Mouse (Mus musculus) cerebellum, postnatal 25 days (tissue): ENCODE results near the gene Styxl1.

Experiments used
- DNase-seq, 2 experiments: peaks; one replicate each; pipeline ENCODE4 v3.0.0; 2021; ENCODE audit warnings: mixed read lengths in 2 of 2

Styxl1 gene

DNA sequence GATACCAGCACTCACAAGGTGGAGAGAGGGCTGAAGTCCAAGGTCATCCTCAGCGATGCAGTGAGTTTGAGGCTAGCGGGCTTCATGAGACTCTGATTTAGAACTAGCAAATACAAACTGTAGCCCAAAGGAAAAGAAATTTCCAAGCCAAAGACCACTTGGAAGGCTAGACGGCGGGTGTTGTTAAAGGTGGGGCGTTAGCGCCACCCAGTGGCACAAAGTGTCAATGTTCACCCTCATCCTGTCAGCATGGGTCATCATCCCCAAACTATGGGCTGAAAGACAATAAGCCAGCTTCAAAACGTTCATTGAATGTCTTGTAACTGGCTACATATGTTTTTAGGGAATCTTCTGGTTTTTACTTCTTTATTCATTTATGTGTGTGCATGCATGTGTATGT, 14.7 kb downstream of the Styxl1 start:
- peak; percentile 78 to 82 for DNase-seq

DNA sequence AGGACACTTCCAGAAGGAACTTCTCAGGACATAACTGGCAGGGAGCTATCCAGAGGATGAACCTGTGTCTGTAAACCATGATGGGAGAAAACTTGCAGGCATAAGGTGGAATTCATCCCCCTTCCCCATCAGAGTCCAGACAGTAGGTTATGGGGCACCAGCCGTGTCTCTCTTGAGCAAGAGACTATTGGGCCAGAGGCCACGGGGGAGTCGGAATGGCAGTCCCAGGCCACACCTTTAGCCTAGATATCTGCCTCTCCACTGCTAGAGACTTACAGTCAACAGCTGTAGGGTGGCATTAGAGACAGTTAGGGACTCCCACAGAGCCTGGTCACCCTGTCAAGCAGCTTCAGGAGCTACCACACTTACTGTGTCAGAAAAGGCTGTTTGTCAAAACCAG, 16.3 kb downstream of the Styxl1 start:
- DNase-seq, result no peak

DNA sequence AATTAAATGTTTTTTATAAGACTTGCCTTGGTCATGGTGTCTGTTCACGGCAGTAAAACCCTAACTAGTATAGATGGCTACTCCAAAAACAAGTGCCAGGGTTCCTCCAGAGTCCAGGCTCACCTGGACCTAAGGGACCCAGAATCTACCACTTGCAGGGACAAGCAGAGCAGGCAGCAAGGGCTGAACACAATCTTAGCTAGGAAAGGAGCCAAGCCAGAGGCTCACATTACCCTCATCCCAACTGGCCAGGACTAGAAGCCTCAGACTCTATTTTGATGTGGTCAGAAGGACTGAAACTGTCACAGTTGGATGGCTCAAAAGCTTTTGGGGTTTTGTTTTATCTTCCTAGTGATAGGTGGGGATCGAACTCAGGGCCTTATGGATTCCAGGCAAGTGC, 26.6 kb downstream of the Styxl1 start:
- DNase-seq, result no peak

DNA sequence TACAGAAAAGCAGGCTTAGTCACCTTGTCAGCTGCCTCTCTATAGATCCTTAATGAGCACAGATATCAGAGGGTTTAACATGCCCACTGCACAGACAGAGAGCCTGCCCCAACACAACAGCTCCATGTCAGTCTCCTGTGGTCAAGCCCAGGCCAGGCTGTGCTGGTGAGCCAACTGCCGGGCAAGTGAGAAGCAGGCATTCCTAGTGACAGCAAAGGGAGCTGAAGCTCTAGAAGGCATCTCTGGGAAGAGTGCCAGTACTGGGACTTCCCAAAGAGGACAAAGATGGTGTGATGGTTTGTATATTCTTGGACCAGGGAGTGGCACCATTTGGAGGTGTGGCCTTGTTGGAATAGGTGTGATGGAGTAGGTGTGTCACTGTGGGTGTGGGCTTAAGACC, 27.1 kb downstream of the Styxl1 start:
- no peak for DNase-seq

GRCm38 (mm10) chr5:135744742-135745141, 33.4 kb downstream of the Styxl1 start:
- DNase-seq, result no peak

- peak; percentile 93 to 96 for DNase-seq
These were observed 34.2 kb downstream of the Styxl1 start, which contains the start of gene Tmem120a for GRCm38 (mm10) chr5:135743741-135744609. TSS of gene Tmem120a (minus strand) at chr5:135744448.

DNA sequence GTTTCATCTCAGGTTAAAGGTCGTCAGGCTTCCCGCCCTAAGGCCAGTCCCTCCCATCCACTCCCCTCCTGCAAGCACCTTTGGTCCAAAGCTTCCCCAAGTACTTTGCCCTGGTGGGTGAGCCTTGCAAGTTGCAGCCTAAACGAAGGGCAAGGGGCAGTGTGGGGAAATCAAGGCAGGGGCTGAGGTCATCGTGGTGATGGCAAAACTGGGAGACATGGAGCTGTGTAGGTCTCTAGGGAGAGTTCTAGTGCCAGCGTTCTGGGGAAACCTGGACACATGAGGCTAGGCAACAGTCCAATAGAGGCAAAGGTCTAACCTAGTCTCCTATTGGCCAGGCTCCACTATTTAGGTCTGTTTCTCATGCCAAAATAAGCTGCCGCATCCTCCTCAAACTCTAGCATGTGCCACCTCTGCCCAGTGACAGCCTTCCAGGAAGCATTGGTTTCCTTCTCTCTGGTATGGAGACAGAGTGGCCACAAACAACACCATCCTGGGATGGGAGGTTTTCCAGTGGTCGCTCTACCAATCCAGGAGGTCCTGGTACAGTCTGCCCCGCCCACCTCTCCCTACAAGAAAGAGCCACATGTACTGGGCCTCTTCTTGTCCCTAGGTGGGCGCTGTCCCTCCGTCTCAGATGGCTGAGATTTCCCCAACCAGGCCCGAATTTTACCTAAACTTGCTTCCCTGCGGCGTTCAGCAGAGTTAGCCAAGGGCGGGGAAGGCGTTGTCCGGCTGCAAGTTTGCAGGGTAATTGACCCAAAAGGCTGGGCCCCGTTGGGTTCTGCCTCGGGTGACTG, 35.0 kb downstream of the Styxl1 start:
- no peak for DNase-seq

GRCm38 (mm10) chr5:135742156-135742555, 36.0 kb downstream of the Styxl1 start:
- DNase-seq, result no peak

- DNase-seq, result no peak
These were observed 39.9 kb downstream of the Styxl1 start for GRCm38 (mm10) chr5:135738266-135738665.

- no peak for DNase-seq
These were observed 41.0 kb downstream of the Styxl1 start for GRCm38 (mm10) chr5:135737154-135737553.

DNA sequence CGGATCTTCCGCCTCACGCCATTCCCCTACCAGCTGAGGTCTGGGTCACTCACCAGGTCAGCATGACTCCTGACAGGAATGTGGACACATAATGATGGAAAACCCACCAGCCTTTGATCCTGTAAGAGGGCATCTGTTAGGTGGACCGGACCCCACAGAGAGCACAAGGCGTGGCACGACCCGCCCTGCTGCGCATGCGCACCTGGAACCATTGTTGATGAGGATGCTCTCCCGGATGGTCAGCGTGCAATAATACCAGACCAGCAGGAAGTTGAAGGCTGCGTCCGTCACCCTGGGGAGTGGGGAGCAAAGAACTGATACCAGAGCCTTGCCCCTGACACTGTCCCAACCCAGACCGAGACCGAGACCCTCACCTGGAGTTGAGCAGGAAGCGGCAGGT, 41.6 kb downstream of the Styxl1 start:
- DNase-seq, result no peak

DNA sequence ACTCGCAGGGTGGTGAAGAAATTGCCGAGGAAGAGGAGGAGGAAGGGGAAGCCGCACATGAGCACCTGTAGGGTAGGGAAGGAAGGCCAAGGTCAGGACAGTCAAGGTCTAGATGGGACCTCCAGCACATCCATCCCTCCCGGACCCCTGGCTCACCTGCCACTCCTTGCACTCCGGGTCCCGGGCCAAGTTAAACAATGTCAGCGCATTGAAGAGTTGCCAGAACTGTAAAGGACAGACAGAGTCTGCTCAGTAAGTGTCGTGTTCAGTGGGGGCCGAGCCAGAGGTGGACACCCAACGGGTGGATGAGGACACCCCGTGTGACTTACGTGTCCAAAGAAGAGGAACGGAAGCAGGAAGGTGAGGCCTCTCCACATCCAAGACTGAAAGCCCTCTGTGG, 42.4 kb downstream of the Styxl1 start:
- no peak for DNase-seq

GRCm38 (mm10) chr5:135734057-135734680, 44.0 kb downstream of the Styxl1 start:
- no peak for DNase-seq

GRCm38 (mm10) chr5:135733071-135733470, 45.1 kb downstream of the Styxl1 start:
- no peak for DNase-seq

- no peak for DNase-seq
These were observed 46.9 kb downstream of the Styxl1 start for GRCm38 (mm10) chr5:135731322-135731721.

DNA sequence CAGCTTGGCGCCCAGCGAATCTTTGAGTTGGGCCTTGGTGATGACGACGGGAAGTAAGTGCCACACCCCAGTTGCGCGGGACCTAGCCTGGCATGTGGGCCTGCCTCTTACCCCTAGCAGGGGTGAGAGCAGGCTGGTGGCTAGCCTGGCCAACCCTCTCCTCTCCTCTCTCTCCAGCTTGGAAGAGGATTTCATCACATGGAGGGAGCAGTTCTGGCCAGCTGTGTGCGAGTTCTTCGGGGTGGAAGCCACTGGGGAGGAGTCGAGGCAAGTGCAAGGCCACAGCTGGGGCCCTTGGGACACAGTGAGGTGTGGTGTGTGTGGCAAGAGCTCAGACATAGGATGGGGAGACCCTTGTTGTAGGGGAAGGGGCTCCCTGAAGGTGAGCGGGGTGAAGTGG, 47.3 kb downstream of the Styxl1 start:
- DNase-seq, result no peak

DNA sequence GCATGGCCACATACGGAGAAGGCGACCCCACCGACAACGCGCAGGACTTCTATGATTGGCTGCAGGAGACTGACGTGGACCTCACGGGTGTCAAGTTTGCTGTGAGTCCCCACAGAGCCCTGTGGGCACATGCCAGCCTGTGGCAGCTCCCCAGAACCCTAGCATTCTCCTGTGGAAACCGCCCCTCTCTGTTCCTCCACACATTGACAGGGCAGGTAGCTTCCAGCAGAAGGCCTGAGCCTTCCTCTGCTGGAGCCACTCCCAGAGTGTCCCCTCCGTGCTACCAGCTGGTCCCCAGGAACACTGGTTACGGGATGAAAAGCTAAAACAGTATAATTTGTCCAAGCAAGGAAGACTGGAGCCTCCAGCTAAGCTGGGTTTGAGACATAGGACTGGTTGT, 47.9 kb downstream of the Styxl1 start:
- peak in 1 of 2 experiments; percentile 48 for DNase-seq

- DNase-seq, result no peak
These were observed 48.8 kb downstream of the Styxl1 start for GRCm38 (mm10) chr5:135729351-135729750.

- no peak for DNase-seq
These were observed 49.8 kb downstream of the Styxl1 start for GRCm38 (mm10) chr5:135728361-135728760.

DNA sequence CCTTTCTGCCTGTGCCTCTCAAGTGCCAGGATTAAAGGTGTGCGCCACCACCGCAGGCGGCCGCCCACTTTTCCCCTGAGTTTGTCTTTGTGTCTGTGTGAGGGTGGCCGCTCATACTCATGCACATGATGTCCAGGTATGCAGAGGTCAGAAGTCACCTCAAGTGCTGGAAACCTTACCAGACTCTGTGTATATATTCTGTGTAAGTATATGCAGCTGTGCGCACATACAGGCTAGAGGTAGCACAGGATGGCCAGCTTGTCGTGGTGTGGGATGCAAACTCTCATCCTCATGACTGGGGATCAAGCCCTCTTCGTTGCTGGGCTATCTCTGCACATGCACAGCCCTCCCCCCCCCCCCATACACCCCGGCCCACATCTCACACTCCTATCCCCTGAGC, 50.3 kb downstream of the Styxl1 start:
- no peak for DNase-seq

DNA sequence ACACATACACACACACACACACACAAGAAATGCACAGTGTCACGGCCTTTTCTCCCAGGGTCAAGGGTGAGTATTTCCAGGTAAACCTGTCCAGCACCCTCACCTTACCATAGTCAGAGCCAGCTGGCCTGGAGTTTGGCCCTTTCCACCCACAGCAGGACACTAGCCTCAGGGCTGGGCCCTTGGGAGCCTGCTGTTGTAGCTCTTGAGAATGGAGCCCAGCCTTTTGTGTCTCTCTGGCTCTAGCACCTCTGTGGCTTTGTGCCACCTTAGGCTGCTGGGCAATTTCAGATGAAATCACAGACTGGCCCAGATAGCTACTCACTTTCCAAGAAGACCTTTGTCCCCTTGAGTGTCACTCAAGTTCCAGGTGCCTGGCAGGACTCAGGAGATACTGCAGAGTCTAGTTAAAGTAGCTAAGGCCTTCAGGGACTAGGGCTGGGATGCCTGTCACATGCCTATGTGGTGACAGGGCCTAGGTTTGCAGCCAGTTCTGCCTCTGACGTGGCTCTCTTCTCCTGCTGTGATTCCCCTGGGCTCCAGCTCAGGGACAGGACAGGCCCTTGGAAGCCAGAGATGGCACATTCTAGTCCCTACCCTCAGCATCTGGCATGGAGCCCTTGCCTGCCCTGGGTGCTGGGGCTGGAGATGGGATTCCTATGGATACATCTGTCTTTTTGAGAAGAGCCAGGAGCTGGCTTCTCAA, 51.4 kb downstream of the Styxl1 start:
- DNase-seq, result no peak

GRCm38 (mm10) chr5:135725991-135726390, 52.2 kb downstream of the Styxl1 start:
- no peak for DNase-seq

GRCm38 (mm10) chr5:135725391-135725841, 52.8 kb downstream of the Styxl1 start:
- DNase-seq, result no peak
